Mouse (Mus musculus) neural tube, embryonic 15.5 days (tissue): ENCODE measurements around the gene Ttc22. TPM values are rescaled to one million over a fixed set of nuclear protein-coding genes. Genes with fewer than 3 reads are reported as not detected.

ENCODE experiments used
- ATAC-seq: fragments of 200-750 bp; cut with Nextera tagmentation; 2 replicates; pipeline ENCODE4 v1.8.0; 2017; ENCODE audit warnings: mild to moderate bottlenecking, moderate TSS enrichment, moderate library complexity; ENCODE audit not compliant: low FRiP score
- H3K27ac ChIP-seq: fragments of 300-500 bp; sonication (generic); replicated peaks from 2 replicates; pipeline ENCODE4 v1.5.1; 2015; ENCODE audit warnings: mild to moderate bottlenecking, inconsistent platforms
- H3K27me3 ChIP-seq: fragments of 300-500 bp; sonication (generic); replicated peaks from 2 replicates; pipeline ENCODE4 v1.6.1; 2015; ENCODE audit warnings: inconsistent platforms
- H3K36me3 ChIP-seq: fragments of 300-500 bp; sonication (generic); 2 replicates; pipeline ENCODE4 v1.6.1; 2015; ENCODE audit warnings: inconsistent platforms
- H3K4me1 ChIP-seq: fragments of 300-500 bp; sonication (generic); 2 replicates; pipeline ENCODE4 v1.6.1; 2015; ENCODE audit warnings: inconsistent platforms
- H3K4me2 ChIP-seq: fragments of 300-500 bp; sonication (generic); 2 replicates; pipeline ENCODE4 v1.6.1; 2015; ENCODE audit warnings: inconsistent platforms, mild to moderate bottlenecking, moderate library complexity
- H3K4me3 ChIP-seq: fragments of 300-500 bp; sonication (generic); replicated peaks from 2 replicates; pipeline ENCODE4 v1.5.1; 2015; ENCODE audit warnings: mild to moderate bottlenecking, inconsistent platforms
- H3K9ac ChIP-seq: fragments of 300-500 bp; sonication (generic); replicated peaks from 2 replicates; pipeline ENCODE4 v1.6.1; 2015; ENCODE audit warnings: mild to moderate bottlenecking, inconsistent platforms
- H3K9me3 ChIP-seq: fragments of 300-500 bp; sonication (generic); replicated peaks from 2 replicates; pipeline ENCODE4 v1.6.1; 2016; ENCODE audit warnings: inconsistent platforms
- WGBS: fragments of 180-500 bp; shearing (Covaris S2); methylation state at CpG from one replicate; pipeline ENCODE4 v1.1.7; 2015; ENCODE audit warnings: mixed read lengths; 5-methylcytosine and 5-hydroxymethylcytosine counted together
- polyA plus RNA-seq: library from polyadenylated mRNA; unstranded; fragments of >200 nt; fragmentation: Nextera tagmentation; extraction: Ambion mirVana; gene quantifications from 2 replicates; pipeline ENCODE4 v1.2.1, GENCODE M21; 2015

Ttc22 gene
- polyA plus RNA-seq, 1 experiment from 2014 or later = 2.0 TPM

DNA sequence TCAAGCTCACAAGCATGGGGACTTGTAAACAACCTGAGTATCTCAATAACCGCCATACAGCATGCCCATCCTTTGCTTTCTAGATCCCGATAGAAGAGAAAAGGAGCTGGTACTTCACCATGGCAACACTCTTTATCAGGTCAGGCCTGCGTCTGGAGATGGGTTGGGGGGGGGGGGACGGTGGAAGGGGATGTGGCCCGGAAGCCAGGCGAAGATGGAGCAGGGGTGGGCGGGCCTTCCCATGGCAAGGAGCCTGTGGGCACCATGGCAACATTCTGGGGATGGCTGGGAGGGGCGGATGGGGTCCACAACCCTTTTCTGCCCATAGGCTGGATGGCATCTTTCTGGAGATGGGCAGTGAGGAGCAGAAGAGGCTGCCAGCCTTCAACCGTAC lies 11.9 kb downstream of the Ttc22 start:
- Histone ChIP-seq H3K27ac (peak overlapping the region; percentile 86), H3K4me2 (peak overlapping the region; percentile 30), H3K36me3 (no peaks in the 10 kb centered on the region), H3K4me1 (peaks cover 54% of the 10 kb centered on the region), H3K27me3 (no peaks in the 10 kb centered on the region), H3K4me3 (no peak overlapping the region), H3K9me3 (no peaks in the 10 kb centered on the region), H3K9ac (no peak overlapping the region)
- 26% methylated on average over 9 of the region's 9 CpGs for WGBS
- ATAC-seq = peak; percentile 6; the same call in 1 of the 2 replicates

DNA sequence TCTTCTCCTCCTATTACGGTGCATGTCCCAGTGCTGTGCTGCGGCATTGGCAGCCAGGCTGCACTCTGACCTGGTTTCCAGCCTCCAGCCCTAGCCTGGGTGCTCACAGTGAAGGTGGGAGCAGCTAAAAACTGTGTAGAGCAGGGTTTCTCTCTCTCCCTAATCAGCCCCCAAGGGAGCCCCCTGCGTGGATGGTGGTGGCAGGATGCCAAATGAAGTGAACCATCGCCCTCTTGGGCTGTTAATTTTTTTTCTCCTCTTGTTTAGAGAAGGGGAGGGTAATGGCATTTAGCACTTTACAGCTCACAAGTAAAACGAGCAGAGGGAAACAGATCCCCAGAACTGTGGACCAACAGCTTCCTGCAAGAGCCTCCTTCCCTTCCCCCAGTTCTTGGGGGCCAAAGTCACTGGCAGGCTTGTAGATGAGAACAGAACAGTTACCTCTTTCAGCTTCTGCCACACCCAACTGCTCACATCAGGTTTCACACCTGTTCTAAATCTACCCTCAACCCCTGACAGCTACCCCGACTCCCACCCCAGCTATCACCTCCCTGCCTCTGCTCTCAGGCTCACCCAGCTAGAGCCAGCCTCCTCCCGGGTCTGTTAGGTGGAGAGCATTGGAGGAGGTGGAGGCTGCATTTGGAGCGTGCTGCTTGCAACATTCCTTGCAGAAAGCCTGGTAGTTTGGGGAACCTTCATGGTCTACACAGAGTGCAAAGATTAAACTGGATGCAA lies 21.4 kb downstream of the Ttc22 start:
- peak; percentile 27; the same call in 1 of the 2 replicates for ATAC-seq
- Histone ChIP-seq H3K4me2 (no peak overlapping the region), H3K27me3 (0 out of 2 replicates have a peak, but pooled peaks cover 6% of the 10 kb centered on the region)

DNA sequence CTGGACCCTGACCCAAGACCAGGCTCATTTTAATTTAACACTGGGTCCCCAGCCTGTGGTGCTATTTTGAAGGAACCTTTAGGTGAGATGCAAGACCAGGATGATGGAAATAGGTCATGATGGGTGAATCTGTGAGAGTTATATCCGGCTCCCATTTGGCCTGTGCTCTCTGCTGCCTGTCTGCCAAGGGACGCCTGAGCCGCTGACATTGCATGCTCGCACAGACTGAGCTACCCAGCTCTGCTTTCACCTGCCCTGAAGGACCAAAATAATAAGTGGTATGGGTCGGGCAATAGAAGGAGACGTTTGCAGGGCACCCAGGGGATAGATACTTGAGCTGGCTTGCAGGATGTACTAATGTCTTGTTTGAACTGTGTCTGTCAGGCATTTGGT lies 22.0 kb downstream of the Ttc22 start:
- H3K9ac ChIP-seq = no peak overlapping the region
- no peaks in the 10 kb centered on the region for H3K36me3 ChIP-seq
- no peak overlapping the region for H3K4me3 ChIP-seq
- H3K27me3 ChIP-seq = 0 out of 2 replicates have a peak, but pooled peaks cover 10% of the 10 kb centered on the region
- WGBS = 74% methylated on average over 6 of the region's 6 CpGs
- no peaks in the 10 kb centered on the region for H3K9me3 ChIP-seq
- no peak for ATAC-seq
- H3K27ac ChIP-seq = 0 out of 2 replicates have a peak overlapping the region, but pooled peaks have one; percentile 33
- peaks cover 12% of the 10 kb centered on the region for H3K4me1 ChIP-seq
- no peak overlapping the region for H3K4me2 ChIP-seq

More for the DNA sequence above, 21.4 kb downstream of the Ttc22 start:
- H3K36me3 ChIP-seq = no peaks in the 10 kb centered on the region
- H3K4me1 ChIP-seq = peaks cover 12% of the 10 kb centered on the region
- no peak overlapping the region for H3K9ac ChIP-seq
- 30% methylated on average over 8 of the region's 8 CpGs for WGBS
- no peaks in the 10 kb centered on the region for H3K9me3 ChIP-seq
- no peak overlapping the region for H3K4me3 ChIP-seq
- peak overlapping the region; percentile 33; the same call in 1 of the 2 replicates for H3K27ac ChIP-seq

DNA sequence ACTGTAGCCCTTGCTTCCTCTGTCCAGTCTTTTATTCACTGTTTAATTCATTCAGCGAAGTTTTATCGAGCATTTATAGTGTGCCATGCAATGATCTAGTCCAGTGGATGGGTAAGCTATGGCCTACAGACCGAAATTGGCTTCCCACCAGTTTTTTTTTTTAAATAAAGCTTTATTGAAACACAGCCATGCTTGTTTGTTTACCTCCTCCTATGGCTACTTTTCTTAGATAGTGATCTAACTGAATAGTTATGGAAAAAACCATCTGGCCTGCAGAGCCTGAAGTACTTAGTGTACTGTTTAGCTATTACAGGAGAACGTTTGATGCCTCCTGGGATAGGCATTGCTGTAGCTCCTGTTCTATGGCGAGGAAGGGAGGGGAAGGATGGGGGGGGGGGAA lies 23.6 kb downstream of the Ttc22 start:
- Histone ChIP-seq H3K4me1 (peaks cover 16% of the 10 kb centered on the region), H3K4me2 (no peak overlapping the region), H3K27ac (no peak overlapping the region; the same call in 1 of the 2 replicates), H3K9ac (no peak overlapping the region), H3K4me3 (no peak overlapping the region), H3K9me3 (no peaks in the 10 kb centered on the region), H3K36me3 (no peaks in the 10 kb centered on the region), H3K27me3 (0 out of 2 replicates have a peak, but pooled peaks cover 10% of the 10 kb centered on the region)
- ATAC-seq = no peak
- WGBS = 75% methylated on average over 5 of the region's 5 CpGs

DNA sequence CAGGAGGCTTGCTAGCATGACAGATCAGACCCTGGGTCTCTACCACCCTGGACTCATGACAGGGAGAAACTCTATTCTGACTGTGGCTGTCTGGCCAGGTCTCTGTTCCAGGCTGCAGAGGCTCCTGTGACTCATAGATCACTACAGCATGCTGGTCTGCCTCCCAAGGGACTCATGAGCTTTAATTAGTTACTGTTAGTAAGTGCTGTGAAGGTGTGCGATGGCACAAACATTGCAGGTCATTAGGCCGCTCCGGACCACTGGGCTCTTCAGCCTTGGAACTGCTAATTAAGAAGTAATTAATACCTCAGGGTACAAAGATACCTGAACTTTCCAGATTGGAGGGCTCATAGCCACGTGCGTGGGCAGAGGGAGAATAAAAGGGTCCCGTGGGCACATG lies 24.9 kb downstream of the Ttc22 start:
- Histone ChIP-seq H3K9me3 (no peaks in the 10 kb centered on the region), H3K27me3 (0 out of 2 replicates have a peak, but pooled peaks cover 10% of the 10 kb centered on the region), H3K27ac (no peak overlapping the region), H3K36me3 (no peaks in the 10 kb centered on the region), H3K4me1 (peaks cover 25% of the 10 kb centered on the region), H3K9ac (no peak overlapping the region), H3K4me2 (no peak overlapping the region), H3K4me3 (no peak overlapping the region)
- no peak for ATAC-seq
- WGBS = 59% methylated on average over 6 of the region's 6 CpGs

DNA sequence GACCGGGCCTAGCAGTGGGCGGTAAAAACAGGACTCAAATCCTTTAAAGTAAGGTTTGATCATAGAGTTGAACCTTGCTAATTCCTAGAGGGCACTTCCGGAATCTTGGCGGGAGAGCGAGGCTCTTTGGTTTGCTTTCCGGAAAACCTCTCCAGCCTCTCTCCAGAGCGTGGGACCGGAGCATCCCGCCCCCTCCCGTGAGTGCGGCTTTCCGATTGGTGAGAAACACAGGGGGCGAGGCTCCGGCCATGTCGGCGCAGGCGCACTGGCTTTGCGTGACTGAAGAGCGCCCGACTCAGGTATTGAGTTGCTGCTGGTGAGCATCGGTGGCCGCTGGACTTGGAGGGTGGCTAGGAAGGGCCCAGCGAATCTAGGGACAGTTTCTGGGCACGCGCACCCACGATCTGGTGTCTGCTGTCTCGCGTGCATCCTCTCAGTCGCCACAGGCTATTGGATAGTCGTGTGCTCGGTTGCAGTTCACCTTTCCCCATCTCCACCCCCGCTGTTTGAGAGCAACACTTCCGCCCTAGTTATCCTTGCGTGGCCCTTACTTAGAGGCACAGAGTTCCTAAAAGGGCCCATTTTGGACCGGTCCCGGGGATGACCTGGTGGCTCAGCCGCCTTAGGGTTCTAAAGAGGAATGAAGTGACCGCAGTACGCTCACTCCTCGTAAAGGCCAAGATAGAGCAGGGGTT lies 28.7 kb downstream of the Ttc22 start, which contains the start of gene Pars2:
TSS of gene Pars2 (plus strand) at position 237 of the 695 bp plus-strand sequence.
- H3K27ac ChIP-seq = peak within 1 kb of the TSS; percentile 80
- peak within 1 kb of the TSS; percentile 64 for H3K4me3 ChIP-seq
- ATAC-seq = peak; percentile 97
- 3% methylated on average over 40 of the region's 40 CpGs for whole genome bisulfite sequencing
- H3K36me3 ChIP-seq = peaks cover 22% of the 10 kb centered on the region; the same call in 1 of the 2 replicates
- H3K4me1 ChIP-seq = peaks cover 14% of the 10 kb centered on the region
- no peaks in the 10 kb centered on the region for H3K9me3 ChIP-seq
- H3K27me3 ChIP-seq = 0 out of 2 replicates have a peak, but pooled peaks cover 10% of the 10 kb centered on the region
- H3K9ac ChIP-seq = peak within 1 kb of the TSS; percentile 82
- peak within 1 kb of the TSS; percentile 98 for H3K4me2 ChIP-seq

DNA sequence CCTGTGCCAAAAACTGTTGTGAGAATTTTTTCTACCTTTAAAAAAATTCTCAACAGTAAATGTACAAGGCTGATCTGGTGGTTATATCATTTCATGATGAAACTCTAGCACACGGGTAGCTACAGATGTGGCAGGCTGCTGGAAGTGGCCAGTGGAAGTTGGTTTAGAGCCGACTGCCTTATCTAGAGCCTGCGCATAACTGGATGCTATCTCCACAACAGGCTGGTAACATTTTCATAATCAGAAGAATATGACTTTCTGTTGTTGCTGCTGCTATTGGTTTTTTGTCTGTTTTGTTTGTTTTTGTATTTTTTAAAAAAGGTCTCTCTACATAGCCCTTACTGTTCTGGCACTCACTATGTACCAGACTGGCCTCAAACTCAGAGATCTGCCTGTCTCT lies 30.3 kb downstream of the Ttc22 start:
- Histone ChIP-seq H3K36me3 (peaks cover 22% of the 10 kb centered on the region; the same call in 1 of the 2 replicates), H3K27me3 (0 out of 2 replicates have a peak, but pooled peaks cover 10% of the 10 kb centered on the region), H3K9ac (no peak overlapping the region), H3K4me1 (peaks cover 14% of the 10 kb centered on the region), H3K27ac (no peak overlapping the region), H3K4me2 (no peak overlapping the region), H3K4me3 (no peak overlapping the region), H3K9me3 (no peaks in the 10 kb centered on the region)
- ATAC-seq = no peak
- WGBS = 97% methylated on average over 3 of the region's 3 CpGs

DNA sequence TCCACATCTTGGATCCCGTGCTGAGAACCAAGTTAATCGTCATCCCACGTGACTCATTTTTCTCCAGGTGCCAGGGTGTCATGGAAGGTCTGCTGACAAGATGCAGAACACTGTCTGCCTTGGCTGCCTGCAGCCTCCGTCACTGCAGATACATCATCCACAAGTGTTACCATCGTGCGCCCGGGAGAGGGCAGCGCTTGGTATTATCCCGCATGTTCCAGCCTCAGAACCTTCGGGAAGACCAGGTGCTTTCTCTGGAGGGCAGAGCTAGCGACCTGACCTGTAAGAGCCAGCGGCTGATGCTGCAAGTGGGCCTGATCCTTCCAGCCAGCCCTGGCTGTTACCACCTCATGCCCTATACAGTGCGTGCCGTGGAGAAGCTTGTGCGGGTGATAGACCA lies 30.8 kb downstream of the Ttc22 start:
- ATAC-seq = no peak
- Histone ChIP-seq H3K9ac (no peak overlapping the region), H3K4me3 (no peak overlapping the region), H3K4me2 (no peak overlapping the region), H3K9me3 (no peaks in the 10 kb centered on the region), H3K36me3 (peaks cover 22% of the 10 kb centered on the region), H3K27me3 (0 out of 2 replicates have a peak, but pooled peaks cover 7% of the 10 kb centered on the region), H3K27ac (no peak overlapping the region), H3K4me1 (peaks cover 14% of the 10 kb centered on the region)
- 93% methylated on average over 15 of the region's 15 CpGs for WGBS

DNA sequence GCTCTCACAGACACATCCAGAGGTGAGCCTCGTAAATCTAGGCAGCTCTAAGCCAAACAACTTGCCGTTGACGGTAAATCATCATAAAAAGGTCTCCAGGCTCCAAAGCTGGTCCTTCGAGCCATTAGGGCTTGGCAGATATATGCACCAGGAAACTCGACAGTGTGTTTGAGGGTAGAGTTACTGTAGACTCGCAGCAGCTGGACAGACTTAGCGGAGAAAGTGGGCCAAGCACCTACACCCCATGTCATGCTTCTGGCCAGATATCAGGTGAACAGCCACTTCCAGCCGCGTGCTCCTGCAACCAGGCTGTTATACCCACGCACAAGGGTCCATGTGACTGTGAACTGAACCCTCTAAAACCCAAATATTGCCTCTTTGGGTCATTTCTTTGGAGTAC lies 33.4 kb downstream of the Ttc22 start:
- Histone ChIP-seq H3K4me1 (peaks cover 10% of the 10 kb centered on the region), H3K27ac (no peak overlapping the region), H3K4me2 (no peak overlapping the region), H3K4me3 (no peak overlapping the region), H3K36me3 (peaks cover 40% of the 10 kb centered on the region), H3K9ac (no peak overlapping the region), H3K27me3 (no peaks in the 10 kb centered on the region), H3K9me3 (no peaks in the 10 kb centered on the region)
- 84% methylated on average over 10 of the region's 10 CpGs for WGBS
- no peak for ATAC-seq

DNA sequence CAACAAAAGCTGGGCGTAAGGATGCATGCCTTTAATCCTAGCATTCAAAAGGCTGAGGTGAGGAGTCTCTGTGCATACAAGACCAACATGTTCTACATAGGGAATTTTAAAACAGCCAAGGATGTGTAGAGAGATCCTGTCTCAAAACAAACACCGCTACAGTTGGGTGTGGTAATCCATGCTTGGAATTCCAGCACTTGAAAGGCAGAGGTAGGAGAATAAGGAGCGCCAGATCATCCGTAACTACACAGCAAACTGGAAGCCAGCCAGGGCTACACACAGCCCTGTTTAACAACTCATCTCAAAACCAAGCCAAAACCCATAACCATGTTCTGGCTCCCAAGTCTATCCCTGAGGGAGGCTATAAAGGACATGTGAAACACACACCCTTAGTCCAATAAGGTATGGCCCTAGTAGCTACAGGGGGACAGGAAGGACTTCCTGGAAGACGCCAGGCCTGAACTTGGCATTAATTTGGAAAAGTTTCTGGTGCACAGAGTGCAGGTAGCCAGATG lies 41.8 kb downstream of the Ttc22 start:
- no peak overlapping the region for H3K4me3 ChIP-seq
- no peaks in the 10 kb centered on the region for H3K9me3 ChIP-seq
- no peak for ATAC-seq
- no peak overlapping the region for H3K4me2 ChIP-seq
- 94% methylated on average over 5 of the region's 5 CpGs for WGBS
- no peak overlapping the region for H3K9ac ChIP-seq
- H3K4me1 ChIP-seq = no peaks in the 10 kb centered on the region
- H3K36me3 ChIP-seq = peaks cover 99% of the 10 kb centered on the region
- no peaks in the 10 kb centered on the region for H3K27me3 ChIP-seq
- H3K27ac ChIP-seq = no peak overlapping the region

DNA sequence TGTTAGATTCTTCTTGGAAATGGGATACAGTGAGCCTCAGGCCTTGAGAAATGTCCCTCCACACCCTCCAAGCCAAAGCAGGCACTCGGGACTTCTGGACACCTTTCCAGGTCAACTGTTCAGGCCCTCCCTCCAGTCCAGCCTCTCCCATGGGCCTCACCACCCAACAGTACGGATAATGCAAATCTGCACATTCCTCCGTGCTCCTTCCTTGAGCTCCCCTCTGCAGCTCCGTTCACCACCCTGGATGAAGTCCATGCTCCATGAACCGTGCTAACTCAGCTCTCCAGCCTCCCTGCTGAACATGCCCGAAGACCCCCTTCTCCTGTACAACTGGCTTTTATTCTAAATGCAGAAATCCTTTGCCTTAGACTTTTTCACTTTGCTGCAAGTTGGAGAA lies 42.5 kb downstream of the Ttc22 start:
- no peak for ATAC-seq
- Histone ChIP-seq H3K9ac (no peak overlapping the region), H3K27me3 (no peaks in the 10 kb centered on the region), H3K27ac (no peak overlapping the region), H3K36me3 (peaks cover 99% of the 10 kb centered on the region), H3K4me2 (no peak overlapping the region), H3K4me3 (no peak overlapping the region), H3K9me3 (no peaks in the 10 kb centered on the region), H3K4me1 (no peaks in the 10 kb centered on the region)
- WGBS = 92% methylated on average over 6 of the region's 6 CpGs
